8 mouse cellular contexts compared by ENCODE assay signal in genomic region chr17:35868165-35868820, GRCm38 (mm10). TPM values are rescaled to one million over a fixed set of nuclear protein-coding genes. Genes with fewer than 3 reads are reported as not detected.
DNase-seq lines count a peak whose midpoint lies in the region; TF ChIP-seq lines count a peak whose summit lies in the region.

No protein-coding gene starts in this region.

- H3K27me3 ChIP-seq in myocyte (ENCODE audit: control insufficient read depth, insufficient read depth, insufficient read length) = no peaks in the 10 kb centered on the region

- H3ac ChIP-seq in myocyte (ENCODE audit: control insufficient read depth, insufficient read length) = peak overlapping the region; percentile 64

- intact Hi-C loops in heart, postnatal 14 days (cut with DNase I) = no loop called here
- intact Hi-C loops in gastrocnemius, postnatal 36 days (cut with DNase I) = no loop called here

- peak overlapping the region; percentile 90 for H3K4me3 ChIP-seq in myocyte

- peaks cover 7% of the 10 kb centered on the region for H3K36me3 ChIP-seq in myocyte (ENCODE audit: control insufficient read depth, insufficient read depth)

- peak; percentile 26 for DNase-seq in kidney, adult 18-20 months
- DNase-seq in kidney, adult 8-10 months = no peak
- peak; percentile 26 for DNase-seq in brain, adult 2 months (ENCODE audit: low read depth, low spot score)
- peak; percentile 44 to 50 for DNase-seq in heart, postnatal 14 days
- peak; percentile 26 for DNase-seq in liver
- DNase-seq in ovary, postnatal 14 days (ENCODE audit: low spot score) = no peak
- DNase-seq in gastrocnemius, postnatal 36 days = no peak

- H3K79me2 ChIP-seq in myocyte (ENCODE audit: control insufficient read depth, insufficient read depth) = peaks cover 68% of the 10 kb centered on the region

- no peak for TF ChIP-seq POLR2A in myocyte (IDR thresholded peaks at IDR 0.05; ENCODE audit: insufficient read length, low read depth)

- H3K4me2 ChIP-seq in myocyte (ENCODE audit: low read depth) = peak overlapping the region; percentile 99

TF ChIP-seq in myocyte, 11 proteins besides CTCF, POLR2A, EP300 and RAD21:
- TF ChIP-seq MAX (IDR thresholded peaks at IDR 0.05; ENCODE audit: low read depth) (no peak), POLR2AphosphoS2 (IDR thresholded peaks at IDR 0.05; ENCODE audit: insufficient read length, low read depth) (peak; percentile 22)
TF ChIP-seq in myocyte: peak in this region for 1.

RNA-seq across cellular contexts. Expression of gene Ppp1r18, which starts 2.9 kb away (rescaled TPM):
- total RNA-seq in heart, postnatal 14 days (2021) = 10 to 100 TPM; 21.1 to 25.0 TPM
- polyA plus RNA-seq in myocyte (2012; fragmentation: generic; extraction: Trizol) = 46.2 TPM
- 1 to 10 TPM; 5.1 to 5.2 TPM for total RNA-seq in gastrocnemius, postnatal 36 days (2021)

RNA-seq across cellular contexts. Expression of gene Nrm, which starts 7.2 kb away (rescaled TPM):
- total RNA-seq in heart, postnatal 14 days (2021) = 1 to 10 TPM; 3.8 to 6.0 TPM
- 18.5 TPM for polyA plus RNA-seq in myocyte (2012; fragmentation: generic; extraction: Trizol)
- total RNA-seq in gastrocnemius, postnatal 36 days (2021) = 1 to 10 TPM; 1.6 to 2.0 TPM

RNA-seq across cellular contexts. Expression of gene Dhx16, which starts 11.3 kb away (rescaled TPM):
- total RNA-seq in heart, postnatal 14 days (2021) = 10 to 100 TPM; 20.6 to 24.9 TPM
- polyA plus RNA-seq in myocyte (2012; fragmentation: generic; extraction: Trizol) = 29.4 TPM
- 10 to 100 TPM; 10.8 to 14.2 TPM for total RNA-seq in gastrocnemius, postnatal 36 days (2021)

RNA-seq across cellular contexts. Expression of gene Mdc1, which starts 27.0 kb away (rescaled TPM):
- 10 to 100 TPM; 12.9 to 13.5 TPM for total RNA-seq in heart, postnatal 14 days (2021)
- 7.0 TPM for polyA plus RNA-seq in myocyte (2012; fragmentation: generic; extraction: Trizol)
- 1 to 10 TPM; 2.9 to 3.5 TPM for total RNA-seq in gastrocnemius, postnatal 36 days (2021)

RNA-seq across cellular contexts. Expression of gene 2310061I04Rik, which starts 28.9 kb away (rescaled TPM):
- 10 to 100 TPM; 83.9 to 89.3 TPM for total RNA-seq in heart, postnatal 14 days (2021)
- polyA plus RNA-seq in myocyte (2012; fragmentation: generic; extraction: Trizol) = 33.7 TPM
- 10 to 100 TPM; 59.6 to 63.8 TPM for total RNA-seq in gastrocnemius, postnatal 36 days (2021)

Comparison
In these comparisons a context has a peak if more than half of its experiments do, and no peak if none do; other contexts are left out.
1. DNase-seq: peak in kidney, adult 18-20 months (single experiment), brain, adult 2 months (single experiment), heart, postnatal 14 days (2 of 2) and liver (single experiment); none in kidney, adult 8-10 months (0 of 2), ovary, postnatal 14 days (single experiment) and gastrocnemius, postnatal 36 days (0 of 2).